Mouse (Mus musculus) midbrain, embryonic 14.5 days (tissue): ENCODE data around the gene Ilf3. TPM values are rescaled to one million over a fixed set of nuclear protein-coding genes. Genes with fewer than 3 reads are reported as not detected.

Source experiments
- polyA plus RNA-seq: library from polyadenylated mRNA; unstranded; fragments of >200 nt; fragmentation: Nextera tagmentation; extraction: Ambion mirVana; gene quantifications from 2 replicates; pipeline ENCODE4 v1.2.1, GENCODE M21; 2014

The Ilf3 gene
- polyA plus RNA-seq, 1 experiment from 2014 or later: 267 TPM

Other genes with a start within 250 kb of the Ilf3 start
- gene Tyk2, start 236.6 kb upstream of the Ilf3 start, polyA plus RNA-seq: 7.4 and 8.5 TPM in 2 replicates
- gene Cdc37, start 217.9 kb upstream of the Ilf3 start, polyA plus RNA-seq: 213 and 223 TPM in 2 replicates
- 28.4 and 32.3 TPM in 2 replicates for gene Pde4a, start 202.2 kb upstream of the Ilf3 start, polyA plus RNA-seq
- gene Keap1, start 128.5 kb upstream of the Ilf3 start, polyA plus RNA-seq: 40.3 and 53.7 TPM in 2 replicates
- 2.3 and 2.8 TPM in 2 replicates for gene S1pr5, start 119.4 kb upstream of the Ilf3 start, polyA plus RNA-seq
- gene Atg4d, start 102.6 kb upstream of the Ilf3 start, polyA plus RNA-seq: 44.6 and 44.7 TPM in 2 replicates
- 12.9 and 16.9 TPM in 2 replicates for gene Kri1, start 79.9 kb upstream of the Ilf3 start, polyA plus RNA-seq
- 84.9 and 95.7 TPM in 2 replicates for gene Cdkn2d, start 76.5 kb upstream of the Ilf3 start, polyA plus RNA-seq
- 0.88 and 1.5 TPM in 2 replicates for gene Ap1m2, start 55.5 kb upstream of the Ilf3 start, polyA plus RNA-seq
- 49.3 and 67.4 TPM in 2 replicates for gene Slc44a2, start 47.2 kb upstream of the Ilf3 start, polyA plus RNA-seq
- gene Qtrt1, start 44.0 kb downstream of the Ilf3 start, polyA plus RNA-seq: 48.1 and 54.3 TPM in 2 replicates
- gene Dnm2, start 57.0 kb downstream of the Ilf3 start, polyA plus RNA-seq: 54.5 and 56.7 TPM in 2 replicates
- 48.0 and 50.2 TPM in 2 replicates for gene Tmed1, start 142.4 kb downstream of the Ilf3 start, polyA plus RNA-seq
- gene AB124611, start 158.3 kb downstream of the Ilf3 start, polyA plus RNA-seq: 1.0 and 1.8 TPM in 2 replicates
- 34.7 and 42.0 TPM in 2 replicates for gene Carm1, start 179.0 kb downstream of the Ilf3 start, polyA plus RNA-seq
- 68.8 and 86.9 TPM in 2 replicates for gene Timm29, start 224.9 kb downstream of the Ilf3 start, polyA plus RNA-seq
- gene Yipf2, start 225.0 kb downstream of the Ilf3 start, polyA plus RNA-seq: 19.4 and 20.5 TPM in 2 replicates
- 162 and 179 TPM in 2 replicates for gene Smarca4, start 248.3 kb downstream of the Ilf3 start, polyA plus RNA-seq